Mouse (Mus musculus) gastrocnemius, postnatal 14 days (tissue): ENCODE results near the gene Chst10. TPM values are rescaled to one million over a fixed set of nuclear protein-coding genes. Genes with fewer than 3 reads are reported as not detected.

Source experiments
- DNase-seq: peaks from one replicate; pipeline ENCODE4 v3.0.0; 2021; ENCODE audit warnings: mixed read lengths
- intact Hi-C: fragments of 180-260 bp; cut with DNase I; formaldehyde crosslinking; loops from one replicate; pipeline ENCODE4 v1.15.1; 2025; ENCODE audit warnings: low total_unique reads
- total RNA-seq, 2 experiments: library from RNA; stranded (reverse); gene quantifications; 2 replicates each; pipeline ENCODE4 v1.2.3; 2021

The Chst10 gene
- total RNA-seq, 2 experiments from 2014 or later = 0.20 to 0.53 TPM

DNA sequence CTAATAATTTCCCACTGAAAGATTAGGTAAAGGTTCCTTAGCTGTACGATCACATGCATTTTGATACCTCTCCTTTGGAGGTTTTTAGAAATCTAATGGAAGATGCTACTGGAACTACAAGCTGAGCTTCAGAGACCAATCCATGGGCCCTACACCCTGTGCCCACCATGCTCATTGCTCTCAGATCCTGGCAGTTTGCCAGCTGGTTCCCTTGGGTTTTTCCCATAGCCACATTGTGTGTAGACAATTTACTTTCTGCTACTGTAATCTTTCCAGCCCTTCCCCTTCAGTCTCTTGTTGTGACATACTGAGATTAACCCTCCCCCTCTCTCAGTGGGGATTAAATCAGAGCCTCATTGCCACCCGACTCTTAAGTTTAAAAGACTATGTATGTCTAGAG, 73.0 kb downstream of the Chst10 start:
- no peak for DNase-seq
- intact Hi-C loops = no loop called here

DNA sequence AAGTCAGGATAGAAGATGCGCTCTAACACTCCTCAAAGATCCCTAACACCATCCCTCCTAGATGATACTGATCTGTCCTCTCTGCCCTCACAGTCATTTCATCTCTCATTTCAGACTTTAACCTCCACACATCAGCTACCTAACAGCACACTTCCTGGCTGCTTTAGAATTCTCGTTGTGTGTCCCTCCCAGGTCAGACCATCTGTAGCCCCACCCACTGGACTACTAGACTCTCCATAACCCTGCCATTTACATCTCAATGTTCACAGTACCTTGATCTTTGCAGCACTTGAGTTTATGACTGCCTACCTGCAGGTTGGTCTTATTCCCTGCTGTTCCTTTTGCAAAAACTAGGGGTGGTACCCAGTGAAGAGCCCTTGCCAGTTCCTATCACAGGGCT, 74.1 kb downstream of the Chst10 start:
- DNase-seq = no peak

DNA sequence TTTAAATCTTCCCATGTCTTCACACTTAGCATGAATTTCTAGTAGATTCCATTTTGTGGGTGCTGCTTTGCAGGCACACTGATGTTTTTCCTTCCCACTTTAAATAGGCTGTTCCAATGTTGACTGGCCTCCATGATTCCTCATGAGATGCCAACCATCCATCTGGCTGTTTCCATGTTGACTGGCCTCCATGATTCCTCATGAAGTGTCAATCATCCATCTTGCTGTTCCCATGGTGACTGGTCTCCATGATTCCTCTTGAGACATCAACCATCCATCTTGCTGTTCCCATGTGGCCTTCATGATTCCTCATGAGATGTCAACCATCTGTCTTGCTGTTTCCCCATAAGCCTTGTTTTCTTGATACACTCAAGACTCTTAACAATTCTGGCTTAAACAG, 78.3 kb downstream of the Chst10 start:
- intact Hi-C loops = no loop called here
- DNase-seq = no peak

More for the DNA sequence above, 74.1 kb downstream of the Chst10 start:
- intact Hi-C loops = no loop called here

DNA sequence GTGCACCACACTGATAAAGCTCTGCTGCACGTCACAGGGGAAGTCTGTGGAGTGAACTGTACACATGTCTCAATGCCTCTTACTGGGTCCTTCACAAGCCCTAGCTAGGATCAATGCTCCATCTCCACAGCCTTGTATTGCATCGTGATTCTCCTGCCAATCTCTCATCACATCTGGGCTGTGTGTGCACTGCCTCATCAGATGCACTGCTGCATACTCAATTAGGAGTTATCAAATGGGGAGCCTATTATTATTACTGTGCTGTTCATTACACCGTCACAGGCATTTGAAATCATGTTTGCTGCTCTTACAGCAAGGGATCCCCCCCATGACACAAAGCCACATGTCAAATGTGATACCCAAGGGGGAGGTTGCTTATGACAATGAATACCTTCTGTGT, 80.3 kb downstream of the Chst10 start:
- no peak for DNase-seq
- intact Hi-C loops = no loop called here

DNA sequence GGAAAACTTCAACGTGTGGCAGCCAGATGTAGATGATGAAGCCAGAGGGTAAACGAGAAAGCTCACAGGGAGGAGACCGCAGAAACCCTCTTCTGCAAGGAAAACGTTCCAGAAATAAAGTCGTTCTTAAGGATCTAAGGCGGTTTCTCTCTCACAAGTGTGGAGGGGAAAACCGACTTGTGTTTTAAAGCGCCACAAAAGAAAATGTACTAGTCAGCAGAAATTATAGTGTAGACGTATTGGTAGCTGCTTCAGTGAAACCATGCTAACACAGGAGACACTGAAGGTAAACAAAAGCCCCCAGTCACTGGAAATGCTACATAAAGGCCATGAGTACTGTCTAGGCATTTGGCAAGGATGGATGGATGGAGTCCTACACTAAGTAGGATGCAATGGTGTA, 80.7 kb downstream of the Chst10 start:
- intact Hi-C loops = no loop called here
- DNase-seq = no peak

DNA sequence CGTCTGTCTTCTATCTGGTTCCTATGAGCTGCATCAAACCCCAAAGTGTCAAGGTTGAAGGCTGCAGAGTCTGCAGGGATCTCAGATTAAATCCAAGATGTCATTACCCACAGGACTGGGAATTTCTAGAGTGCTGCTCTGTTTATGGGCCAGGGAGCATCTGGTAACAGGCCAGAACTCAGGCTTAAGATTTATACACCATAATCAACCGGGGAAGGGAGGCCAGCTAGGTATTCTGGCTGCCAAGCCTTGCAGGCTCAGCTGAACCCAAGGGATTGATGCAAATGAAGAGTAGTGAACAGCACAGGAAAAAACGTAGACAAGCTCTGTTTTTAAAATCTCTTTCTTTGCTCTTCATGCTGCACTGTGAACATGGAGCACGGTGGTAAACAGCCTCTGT, 81.7 kb downstream of the Chst10 start:
- DNase-seq = no peak
- intact Hi-C loops = no loop called here

Other genes starting within 250 kb of the Chst10 start
- 1 to 10 TPM; 3.4 to 3.7 TPM for gene Aff3, start 233.2 kb downstream of the Chst10 start, total RNA-seq
- gene Lonrf2, start 61.5 kb downstream of the Chst10 start, total RNA-seq = under 1 TPM; 0.58 to 0.94 TPM
- not detected for gene Nms, start 41.0 kb upstream of the Chst10 start, total RNA-seq
- gene Pdcl3, start 87.4 kb upstream of the Chst10 start, total RNA-seq = 10 to 100 TPM; 64.4 to 70.5 TPM